Mouse (Mus musculus): ENCODE measurements around the gene Mlst8.

- TF ChIP-seq POLR2A (IDR thresholded peaks at IDR 0.05; ENCODE audit: low read depth, low read length), result no peak
- no peak for TF ChIP-seq CTCF (IDR thresholded peaks at IDR 0.05; ENCODE audit: extremely low read depth, insufficient read length, insufficient replicate concordance, low read depth, low read length)
Measured at GRCm38 (mm10) chr17:24468636-24469246, 10.1 kb downstream of the Mlst8 start.
